10 mouse cellular contexts compared by ENCODE assay signal in the genomic region with DNA sequence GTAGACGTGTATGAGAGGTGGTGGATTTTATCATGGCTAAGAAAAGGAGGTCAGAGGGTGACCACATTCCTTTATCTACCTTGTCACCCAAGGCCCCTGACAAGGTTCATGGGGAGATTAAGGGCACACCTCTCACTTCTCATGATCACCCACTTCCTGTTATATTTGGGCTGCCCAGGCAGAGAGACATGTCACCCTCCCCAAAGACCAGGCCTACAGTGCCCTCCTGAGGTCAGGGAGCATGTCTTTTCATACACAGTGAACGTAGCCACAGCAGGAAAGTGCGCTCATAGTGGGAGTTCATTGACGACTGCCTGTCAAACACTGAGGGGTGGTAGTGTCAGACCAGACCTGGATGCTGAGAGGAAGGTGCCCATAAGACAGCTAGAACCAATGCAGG.
DNase-seq lines count a peak whose midpoint lies in the region; ATAC-seq and TF ChIP-seq lines count a peak whose summit lies in the region.
"Had no signal": no experiment of that assay in that cellular context is flagged by ENCODE, and none has a peak within 500 bp of the region (broad histone marks: within the 10 kb centered on the region; RNA-seq: fewer than 3 reads in every experiment).

No protein-coding gene starts in this region.

- peak; percentile 62 for TF ChIP-seq CTCF in ES-Bruce4 (IDR thresholded peaks at IDR 0.05; ENCODE audit: low read depth, low read length)

- peak; percentile 63 for DNase-seq in heart, postnatal 4 days
- DNase-seq in 3134 (ENCODE audit: extremely low read depth, insufficient read length, low spot score): peak; percentile 35
- DNase-seq in ovary, postnatal 36 days (ENCODE audit: low spot score): no peak
- no peak for DNase-seq in left cerebral cortex, postnatal 14 days (ENCODE audit: low spot score in 2 of 2)

- peaks cover 16% of the 10 kb centered on the region for H3K4me1 ChIP-seq in heart, embryonic 12.5 days (replicated peaks)
- H3K4me1 ChIP-seq in ES-Bruce4 (ENCODE audit: control insufficient read depth, insufficient read depth, low read length): no peaks in the 10 kb centered on the region
- H3K4me1 ChIP-seq in megakaryocyte, embryonic 14.5 days: peaks cover 29% of the 10 kb centered on the region

- H3K27me3 ChIP-seq in heart, embryonic 12.5 days (replicated peaks): peaks cover 12% of the 10 kb centered on the region; the same call in 1 of the 2 replicates
- H3K27me3 ChIP-seq in ES-Bruce4 (ENCODE audit: control insufficient read depth, insufficient read depth, low read length, poor library complexity, severe bottlenecking): no peaks in the 10 kb centered on the region
- peaks cover 41% of the 10 kb centered on the region for H3K27me3 ChIP-seq in megakaryocyte, embryonic 14.5 days (replicated peaks)

- H3K4me3 ChIP-seq in heart, embryonic 12.5 days: no peak overlapping the region
- no peak overlapping the region for H3K4me3 ChIP-seq in ES-Bruce4 (ENCODE audit: low read depth, low read length)
- H3K4me3 ChIP-seq in megakaryocyte, embryonic 14.5 days (replicated peaks): peak overlapping the region; percentile 15
- H3K4me3 ChIP-seq: limb, embryonic 13.5 days; stomach, embryonic 15.5 days had no signal

- no peak for TF ChIP-seq POLR2A in ES-Bruce4 (IDR thresholded peaks at IDR 0.05; ENCODE audit: insufficient read depth, low read length)

- no peak overlapping the region for H3K4me2 ChIP-seq in heart, embryonic 12.5 days

- no peak for ATAC-seq in heart, embryonic 12.5 days (ENCODE audit: insufficient number of reproducible peaks, low FRiP score)
- ATAC-seq in common myeloid progenitor, adult 5-6 weeks (replicated peaks; ENCODE audit: low read depth, poor library complexity, severe bottlenecking): peak; percentile 78

- intact Hi-C loops in left cerebral cortex, postnatal 14 days (cut with DNase I): loop anchor here (5.0 to 10.0 kb wide), 3 partner anchors 34 to 252 kb away; no protein-coding TSS in a partner anchor

- H3K9ac ChIP-seq in heart, embryonic 12.5 days: no peak overlapping the region
- no peak overlapping the region for H3K9ac ChIP-seq in ES-Bruce4 (ENCODE audit: low read depth, poor library complexity, severe bottlenecking)
- H3K9ac ChIP-seq: stomach, embryonic 15.5 days had no signal

- H3K9me3 ChIP-seq in heart, embryonic 12.5 days (replicated peaks): no peaks in the 10 kb centered on the region
- H3K9me3 ChIP-seq in ES-Bruce4 (replicated peaks; ENCODE audit: control insufficient read depth, insufficient read depth, low read length, poor library complexity, severe bottlenecking): no peaks in the 10 kb centered on the region
- H3K9me3 ChIP-seq in megakaryocyte, embryonic 14.5 days: peaks cover 5% of the 10 kb centered on the region
- H3K9me3 ChIP-seq: limb, embryonic 13.5 days; stomach, embryonic 15.5 days had no signal

- no peaks in the 10 kb centered on the region for H3K36me3 ChIP-seq in heart, embryonic 12.5 days
- no peaks in the 10 kb centered on the region for H3K36me3 ChIP-seq in ES-Bruce4 (ENCODE audit: control insufficient read depth, insufficient read depth, low read length, poor library complexity, severe bottlenecking)
- H3K36me3 ChIP-seq in megakaryocyte, embryonic 14.5 days (replicated peaks; ENCODE audit: low read length): peaks cover 5% of the 10 kb centered on the region
- H3K36me3 ChIP-seq: stomach, embryonic 15.5 days had no signal

- 32% methylated on average over 4 of the region's 4 CpGs for WGBS in heart, embryonic 12.5 days

- TF ChIP-seq EP300 in ES-Bruce4 (IDR thresholded peaks at IDR 0.05; ENCODE audit: insufficient read depth, low read depth, low read length): no peak

- no peak overlapping the region for H3K27ac ChIP-seq in heart, embryonic 12.5 days (ENCODE audit: poor library complexity, severe bottlenecking)
- H3K27ac ChIP-seq in ES-Bruce4 (ENCODE audit: insufficient read depth, low read length): no peak overlapping the region
- H3K27ac ChIP-seq: limb, embryonic 13.5 days; stomach, embryonic 15.5 days had no signal

Comparison
In these comparisons a context has a peak if more than half of its experiments do, and no peak if none do; other contexts are left out.
1. DNase-seq: peak in heart, postnatal 4 days (single experiment) and 3134 (single experiment); none in ovary, postnatal 36 days (single experiment) and left cerebral cortex, postnatal 14 days (0 of 2).